Mouse (Mus musculus): ENCODE data around the gene Mpl. TPM values are rescaled to one million over a fixed set of nuclear protein-coding genes. Genes with fewer than 3 reads are reported as not detected.

Gene Mpl
- polyA plus RNA-seq, 1 experiment: not detected

- Histone ChIP-seq H3K4me3 (ENCODE audit: insufficient read depth, poor library complexity, severe bottlenecking) (no peak overlapping the region), H3K27me3 (ENCODE audit: control insufficient read depth, insufficient read depth, insufficient read length) (peaks cover 40% of the 10 kb centered on the region), H3K79me3 (ENCODE audit: low read depth) (no peaks in the 10 kb centered on the region), H3K79me2 (ENCODE audit: control insufficient read depth, insufficient read depth) (no peaks in the 10 kb centered on the region), H3ac (ENCODE audit: control insufficient read depth, insufficient read length, low read depth) (no peak overlapping the region), H3K36me3 (ENCODE audit: control insufficient read depth, insufficient read depth) (no peaks in the 10 kb centered on the region)
- TF ChIP-seq FOSL1 (IDR thresholded peaks at IDR 0.05; ENCODE audit: insufficient read depth, low read length, poor library complexity, severe bottlenecking) (no peak), MYOG (IDR thresholded peaks at IDR 0.05; ENCODE audit: control insufficient read depth, extremely low read depth, insufficient read length) (no peak), MAX (IDR thresholded peaks at IDR 0.05) (no peak), CTCF (IDR thresholded peaks at IDR 0.05; ENCODE audit: control insufficient read depth, insufficient read depth, insufficient read length) (no peak), USF1 (IDR thresholded peaks at IDR 0.05; ENCODE audit: low read depth) (no peak), MYOD1 (IDR thresholded peaks at IDR 0.05; ENCODE audit: control insufficient read depth, insufficient read length, low read depth) (no peak), CEBPB (IDR thresholded peaks at IDR 0.05; ENCODE audit: low read depth) (no peak)
Observed at GRCm38 (mm10) chr4:118446415-118447153, 10.7 kb downstream of the Mpl start.

- TF ChIP-seq MAX (IDR thresholded peaks at IDR 0.05): no peak
- TF ChIP-seq CTCF (IDR thresholded peaks at IDR 0.05; ENCODE audit: control insufficient read depth, insufficient read depth, insufficient read length): no peak
- TF ChIP-seq CEBPB (IDR thresholded peaks at IDR 0.05; ENCODE audit: low read depth): no peak
- TF ChIP-seq MYOG (IDR thresholded peaks at IDR 0.05; ENCODE audit: control insufficient read depth, extremely low read depth, insufficient read length): no peak
- no peak for TF ChIP-seq MYOD1 (IDR thresholded peaks at IDR 0.05; ENCODE audit: control insufficient read depth, insufficient read length, low read depth)
- TF ChIP-seq FOSL1 (IDR thresholded peaks at IDR 0.05; ENCODE audit: insufficient read depth, low read length, poor library complexity, severe bottlenecking): no peak
- no peaks in the 10 kb centered on the region for H3K79me3 ChIP-seq (ENCODE audit: low read depth)
- no peak overlapping the region for H3ac ChIP-seq (ENCODE audit: control insufficient read depth, insufficient read length, low read depth)
- no peaks in the 10 kb centered on the region for H3K79me2 ChIP-seq (ENCODE audit: control insufficient read depth, insufficient read depth)
- H3K4me3 ChIP-seq (ENCODE audit: insufficient read depth, poor library complexity, severe bottlenecking): no peak overlapping the region
- no peaks in the 10 kb centered on the region for H3K36me3 ChIP-seq (ENCODE audit: control insufficient read depth, insufficient read depth)
- H3K27me3 ChIP-seq (ENCODE audit: control insufficient read depth, insufficient read depth, insufficient read length): peaks cover 38% of the 10 kb centered on the region
Observed at GRCm38 (mm10) chr4:118445781-118446414, 11.4 kb downstream of the Mpl start.

GRCm38 (mm10) chr4:118445088-118445487, 12.2 kb downstream of the Mpl start:
- Histone ChIP-seq H3K79me3 (ENCODE audit: low read depth) (no peaks in the 10 kb centered on the region), H3K36me3 (ENCODE audit: control insufficient read depth, insufficient read depth) (no peaks in the 10 kb centered on the region), H3ac (ENCODE audit: control insufficient read depth, insufficient read length, low read depth) (no peak overlapping the region), H3K4me3 (ENCODE audit: insufficient read depth, poor library complexity, severe bottlenecking) (no peak overlapping the region), H3K27me3 (ENCODE audit: control insufficient read depth, insufficient read depth, insufficient read length) (peaks cover 32% of the 10 kb centered on the region), H3K79me2 (ENCODE audit: control insufficient read depth, insufficient read depth) (no peaks in the 10 kb centered on the region)
- no peak for TF ChIP-seq USF1 (IDR thresholded peaks at IDR 0.05; ENCODE audit: low read depth)
- no peak for TF ChIP-seq MYOD1 (IDR thresholded peaks at IDR 0.05; ENCODE audit: control insufficient read depth, insufficient read length, low read depth)
- TF ChIP-seq CTCF (IDR thresholded peaks at IDR 0.05; ENCODE audit: control insufficient read depth, insufficient read depth, insufficient read length): no peak
- no peak for TF ChIP-seq CEBPB (IDR thresholded peaks at IDR 0.05; ENCODE audit: low read depth)
- no peak for TF ChIP-seq FOSL1 (IDR thresholded peaks at IDR 0.05; ENCODE audit: insufficient read depth, low read length, poor library complexity, severe bottlenecking)
- TF ChIP-seq MYOG (IDR thresholded peaks at IDR 0.05; ENCODE audit: control insufficient read depth, extremely low read depth, insufficient read length): no peak
- no peak for TF ChIP-seq MAX (IDR thresholded peaks at IDR 0.05)

- peaks cover 34% of the 10 kb centered on the region for H3K36me3 ChIP-seq (ENCODE audit: control insufficient read depth, insufficient read depth)
- H3K79me3 ChIP-seq (ENCODE audit: low read depth): peaks cover 29% of the 10 kb centered on the region
- peak overlapping the region; percentile 67 for H3ac ChIP-seq (ENCODE audit: control insufficient read depth, insufficient read length, low read depth)
- peaks cover 4% of the 10 kb centered on the region for H3K27me3 ChIP-seq (ENCODE audit: control insufficient read depth, insufficient read depth, insufficient read length)
- H3K79me2 ChIP-seq (ENCODE audit: control insufficient read depth, insufficient read depth): peaks cover 43% of the 10 kb centered on the region
- H3K4me3 ChIP-seq (ENCODE audit: insufficient read depth, poor library complexity, severe bottlenecking): peak overlapping the region; percentile 83
- TF ChIP-seq USF1 (IDR thresholded peaks at IDR 0.05; ENCODE audit: low read depth): no peak
- no peak for TF ChIP-seq MYOG (IDR thresholded peaks at IDR 0.05; ENCODE audit: control insufficient read depth, extremely low read depth, insufficient read length)
- TF ChIP-seq CTCF (IDR thresholded peaks at IDR 0.05; ENCODE audit: control insufficient read depth, insufficient read depth, insufficient read length): no peak
- TF ChIP-seq MYOD1 (IDR thresholded peaks at IDR 0.05; ENCODE audit: control insufficient read depth, insufficient read length, low read depth): no peak
- no peak for TF ChIP-seq FOSL1 (IDR thresholded peaks at IDR 0.05; ENCODE audit: insufficient read depth, low read length, poor library complexity, severe bottlenecking)
- no peak for TF ChIP-seq CEBPB (IDR thresholded peaks at IDR 0.05; ENCODE audit: low read depth)
- TF ChIP-seq MAX (IDR thresholded peaks at IDR 0.05): no peak
Observed at GRCm38 (mm10) chr4:118437829-118438253, 19.5 kb downstream of the Mpl start.

- H3K4me3 ChIP-seq (ENCODE audit: insufficient read depth, poor library complexity, severe bottlenecking): peak within 1 kb of the TSS; percentile 83
- no peaks in the 10 kb centered on the region for H3K27me3 ChIP-seq (ENCODE audit: control insufficient read depth, insufficient read depth, insufficient read length)
- peak within 1 kb of the TSS; percentile 88 for H3ac ChIP-seq (ENCODE audit: control insufficient read depth, insufficient read length, low read depth)
- peaks cover 42% of the 10 kb centered on the region for H3K36me3 ChIP-seq (ENCODE audit: control insufficient read depth, insufficient read depth)
- H3K79me2 ChIP-seq (ENCODE audit: control insufficient read depth, insufficient read depth): peaks cover 48% of the 10 kb centered on the region
- peaks cover 29% of the 10 kb centered on the region for H3K79me3 ChIP-seq (ENCODE audit: low read depth)
- peak; percentile 89 for TF ChIP-seq MAX (IDR thresholded peaks at IDR 0.05)
- TF ChIP-seq MYOG (IDR thresholded peaks at IDR 0.05; ENCODE audit: control insufficient read depth, extremely low read depth, insufficient read length): no peak
Observed at GRCm38 (mm10) chr4:118436820-118437603, 20.3 kb downstream of the Mpl start, which contains the start of gene Cdc20. Gene Cdc20 (minus strand): TSS chr4:118437352.
